Mouse (Mus musculus): ENCODE measurements around the gene Pde11a.

Pde11a gene

GRCm38 (mm10) chr2:75953320-75953719 is 385.3 kb downstream of the Pde11a start:
- DNase-seq (ENCODE audit: low spot score): no peak

GRCm38 (mm10) chr2:75950685-75951084 is 387.9 kb downstream of the Pde11a start:
- DNase-seq (ENCODE audit: low spot score): no peak
